Mouse (Mus musculus): ENCODE measurements at regions not wholly inside any gene's neighbourhood (a gene's known extent, or its start where the extent isn't known, plus 50 kb on each side); places are given as distances from the start of the nearest gene placed in this dataset.

GRCm38 (mm10) chr6:4149663-4150062 lies 62.9 kb upstream of the Bet1 start:
- Histone ChIP-seq H3K36me3 (replicated peaks; ENCODE audit: control insufficient read depth, insufficient read depth, low read depth) (no peaks in the 10 kb centered on the region), H3K4me3 (ENCODE audit: insufficient read depth in 1 of 2, low read depth in 2 of 2, low read length in 2 of 2) (no peak overlapping the region), H3K9ac (replicated peaks) (no peak overlapping the region), H3K4me2 (ENCODE audit: low read depth) (no peak overlapping the region), H3K27me3 (ENCODE audit: control insufficient read depth, insufficient read depth, low read length) (no peaks in the 10 kb centered on the region), H3K9me3 (ENCODE audit: control insufficient read depth, low read length) (no peaks in the 10 kb centered on the region), H3K4me1 (replicated peaks; ENCODE audit: control insufficient read depth in 2 of 2, insufficient read depth in 2 of 2, low read length in 1 of 2) (no peaks in the 10 kb centered on the region), H3K27ac (no peak overlapping the region)
- TF ChIP-seq EP300 (IDR thresholded peaks at IDR 0.05; ENCODE audit: low read depth) = no peak
- no peak for TF ChIP-seq CTCF (IDR thresholded peaks at IDR 0.05; ENCODE audit: low read depth)
- 44% methylated on average over 4 of the region's 4 CpGs for WGBS (ENCODE audit: insufficient replicate concordance)
- no peak for ATAC-seq (ENCODE audit: insufficient read depth)
- no peak for DNase-seq (ENCODE audit: low read depth in 3 of 3, low spot score in 3 of 3)

GRCm38 (mm10) chr6:4158293-4158692 lies 71.5 kb upstream of the Bet1 start:
- Histone ChIP-seq H3K4me2 (ENCODE audit: low read depth) (no peak overlapping the region), H3K4me1 (replicated peaks; ENCODE audit: control insufficient read depth in 2 of 2, insufficient read depth in 2 of 2, low read length in 1 of 2) (no peaks in the 10 kb centered on the region), H3K36me3 (replicated peaks; ENCODE audit: control insufficient read depth, insufficient read depth, low read depth) (no peaks in the 10 kb centered on the region), H3K27me3 (ENCODE audit: control insufficient read depth, insufficient read depth, low read length) (no peaks in the 10 kb centered on the region), H3K9ac (replicated peaks) (no peak overlapping the region), H3K4me3 (ENCODE audit: insufficient read depth in 1 of 2, low read depth in 2 of 2, low read length in 2 of 2) (no peak overlapping the region), H3K9me3 (ENCODE audit: control insufficient read depth, low read length) (no peaks in the 10 kb centered on the region), H3K27ac (no peak overlapping the region)
- DNase-seq (ENCODE audit: low read depth in 3 of 3, low spot score in 3 of 3) = no peak
- TF ChIP-seq EP300 (IDR thresholded peaks at IDR 0.05; ENCODE audit: low read depth) (no peak), CTCF (IDR thresholded peaks at IDR 0.05; ENCODE audit: low read depth) (no peak)
- 47% methylated on average over 2 of the region's 2 CpGs for WGBS (ENCODE audit: insufficient replicate concordance)
- ATAC-seq (ENCODE audit: insufficient read depth) = no peak

GRCm38 (mm10) chr6:4163733-4164132 lies 77.0 kb upstream of the Bet1 start:
- H3K36me3 ChIP-seq (replicated peaks; ENCODE audit: control insufficient read depth, insufficient read depth, low read depth) = no peaks in the 10 kb centered on the region
- no peak overlapping the region for H3K9ac ChIP-seq (replicated peaks)
- H3K9me3 ChIP-seq (ENCODE audit: control insufficient read depth, low read length) = no peaks in the 10 kb centered on the region
- H3K27me3 ChIP-seq (ENCODE audit: control insufficient read depth, insufficient read depth, low read length) = no peaks in the 10 kb centered on the region
- no peaks in the 10 kb centered on the region for H3K4me1 ChIP-seq (replicated peaks; ENCODE audit: control insufficient read depth in 2 of 2, insufficient read depth in 2 of 2, low read length in 1 of 2)
- TF ChIP-seq EP300 (IDR thresholded peaks at IDR 0.05; ENCODE audit: low read depth) (no peak), CTCF (IDR thresholded peaks at IDR 0.05; ENCODE audit: low read depth) (no peak)
- DNase-seq (ENCODE audit: low read depth in 3 of 3, low spot score in 3 of 3) (no peak), ATAC-seq (ENCODE audit: insufficient read depth) (no peak)
- H3K27ac ChIP-seq = no peak overlapping the region
- H3K4me2 ChIP-seq (ENCODE audit: low read depth) = no peak overlapping the region
- no peak overlapping the region for H3K4me3 ChIP-seq (ENCODE audit: insufficient read depth in 1 of 2, low read depth in 2 of 2, low read length in 2 of 2)
- 16% methylated on average over 1 of the region's 1 CpGs for WGBS (ENCODE audit: insufficient replicate concordance)

GRCm38 (mm10) chr6:4167112-4167511 lies 80.3 kb upstream of the Bet1 start:
- ATAC-seq (ENCODE audit: insufficient read depth) (no peak), DNase-seq (ENCODE audit: low read depth in 3 of 3, low spot score in 3 of 3) (no peak)
- Histone ChIP-seq H3K9me3 (ENCODE audit: control insufficient read depth, low read length) (no peaks in the 10 kb centered on the region), H3K27ac (no peak overlapping the region), H3K4me3 (ENCODE audit: insufficient read depth in 1 of 2, low read depth in 2 of 2, low read length in 2 of 2) (no peak overlapping the region), H3K9ac (replicated peaks) (no peak overlapping the region), H3K36me3 (replicated peaks; ENCODE audit: control insufficient read depth, insufficient read depth, low read depth) (no peaks in the 10 kb centered on the region), H3K4me2 (ENCODE audit: low read depth) (no peak overlapping the region), H3K27me3 (ENCODE audit: control insufficient read depth, insufficient read depth, low read length) (no peaks in the 10 kb centered on the region), H3K4me1 (replicated peaks; ENCODE audit: control insufficient read depth in 2 of 2, insufficient read depth in 2 of 2, low read length in 1 of 2) (no peaks in the 10 kb centered on the region)
- 36% methylated on average over 4 of the region's 4 CpGs for WGBS (ENCODE audit: insufficient replicate concordance)
- TF ChIP-seq EP300 (IDR thresholded peaks at IDR 0.05; ENCODE audit: low read depth) (no peak), CTCF (IDR thresholded peaks at IDR 0.05; ENCODE audit: low read depth) (no peak)

- ATAC-seq (ENCODE audit: insufficient read depth) (no peak), DNase-seq (ENCODE audit: low read depth in 3 of 3, low spot score in 3 of 3) (no peak)
- H3K27me3 ChIP-seq (ENCODE audit: control insufficient read depth, insufficient read depth, low read length) = no peaks in the 10 kb centered on the region
- no peaks in the 10 kb centered on the region for H3K9me3 ChIP-seq (ENCODE audit: control insufficient read depth, low read length)
- no peak overlapping the region for H3K4me2 ChIP-seq (ENCODE audit: low read depth)
- H3K4me3 ChIP-seq (ENCODE audit: insufficient read depth in 1 of 2, low read depth in 2 of 2, low read length in 2 of 2) = no peak overlapping the region
- no peak for TF ChIP-seq EP300 (IDR thresholded peaks at IDR 0.05; ENCODE audit: low read depth)
- no peak for TF ChIP-seq CTCF (IDR thresholded peaks at IDR 0.05; ENCODE audit: low read depth)
- no peak overlapping the region for H3K9ac ChIP-seq (replicated peaks)
- H3K36me3 ChIP-seq (replicated peaks; ENCODE audit: control insufficient read depth, insufficient read depth, low read depth) = no peaks in the 10 kb centered on the region
- no peaks in the 10 kb centered on the region for H3K4me1 ChIP-seq (replicated peaks; ENCODE audit: control insufficient read depth in 2 of 2, insufficient read depth in 2 of 2, low read length in 1 of 2)
- H3K27ac ChIP-seq = no peak overlapping the region
These were observed 81.0 kb upstream of the Bet1 start for GRCm38 (mm10) chr6:4167757-4168156.

GRCm38 (mm10) chr6:4171561-4171960 lies 84.8 kb upstream of the Bet1 start:
- H3K4me1 ChIP-seq (replicated peaks; ENCODE audit: control insufficient read depth in 2 of 2, insufficient read depth in 2 of 2, low read length in 1 of 2) = no peaks in the 10 kb centered on the region
- 37% methylated on average over 4 of the region's 4 CpGs for WGBS (ENCODE audit: insufficient replicate concordance)
- no peaks in the 10 kb centered on the region for H3K36me3 ChIP-seq (replicated peaks; ENCODE audit: control insufficient read depth, insufficient read depth, low read depth)
- H3K9ac ChIP-seq (replicated peaks) = no peak overlapping the region
- no peaks in the 10 kb centered on the region for H3K27me3 ChIP-seq (ENCODE audit: control insufficient read depth, insufficient read depth, low read length)
- no peaks in the 10 kb centered on the region for H3K9me3 ChIP-seq (ENCODE audit: control insufficient read depth, low read length)
- DNase-seq (ENCODE audit: low read depth in 3 of 3, low spot score in 3 of 3) (no peak), ATAC-seq (ENCODE audit: insufficient read depth) (no peak)
- no peak overlapping the region for H3K27ac ChIP-seq
- TF ChIP-seq CTCF (IDR thresholded peaks at IDR 0.05; ENCODE audit: low read depth) (no peak), EP300 (IDR thresholded peaks at IDR 0.05; ENCODE audit: low read depth) (no peak)
- H3K4me2 ChIP-seq (ENCODE audit: low read depth) = no peak overlapping the region
- no peak overlapping the region for H3K4me3 ChIP-seq (ENCODE audit: insufficient read depth in 1 of 2, low read depth in 2 of 2, low read length in 2 of 2)
